Mouse (Mus musculus) liver, embryonic 14.5 days (tissue): Measurements from ENCODE around the gene Gm45337. TPM values are rescaled to one million over a fixed set of nuclear protein-coding genes. Genes with fewer than 3 reads are reported as not detected.

Source experiments
- ATAC-seq: fragments of 200-750 bp; cut with Nextera tagmentation; 2 replicates; pipeline ENCODE4 v1.8.0; 2017; ENCODE audit warnings: moderate number of reproducible peaks, mild to moderate bottlenecking, moderate library complexity; ENCODE audit not compliant: insufficient read depth
- DNase-seq, 3 experiments: peaks; one replicate each; pipeline ENCODE4 v3.0.0-alpha.2; 2012 to 2013; ENCODE audit warnings: low read depth in 3 of 3, low spot score in 3 of 3
- H3K27ac ChIP-seq: fragments of 300-500 bp; sonication (generic); 2 replicates; pipeline ENCODE4 v1.5.1; 2014; ENCODE audit warnings: moderate library complexity, mild to moderate bottlenecking, control low read depth, inconsistent platforms
- H3K27me3 ChIP-seq: fragments of 300-500 bp; sonication (generic); 2 replicates; pipeline ENCODE4 v1.6.1; 2014; ENCODE audit warnings: mild to moderate bottlenecking, low read length, moderate library complexity; ENCODE audit not compliant: control insufficient read depth, insufficient read depth
- H3K36me3 ChIP-seq: fragments of 300-500 bp; sonication (generic); replicated peaks from 2 replicates; pipeline ENCODE4 v1.6.1; 2014; ENCODE audit warnings: low read depth; ENCODE audit not compliant: control insufficient read depth, insufficient read depth
- H3K4me1 ChIP-seq, 2 experiments: fragments of 200-500 bp in 1 of 2; fragments of 300-500 bp in 1 of 2; sonication (generic) in 1 of 2; replicated peaks; 2 replicates each; pipeline ENCODE4 v1.6.1; 2012 to 2014; ENCODE audit warnings: antibody characterized with exemption in 1 of 2, inconsistent platforms in 1 of 2, low read length in 1 of 2; ENCODE audit not compliant: control insufficient read depth in 2 of 2, insufficient read depth in 2 of 2
- H3K4me2 ChIP-seq: fragments of 300-500 bp; sonication (generic); 2 replicates; pipeline ENCODE4 v1.6.1; 2014; ENCODE audit warnings: low read depth, mild to moderate bottlenecking, control low read depth, moderate library complexity
- H3K4me3 ChIP-seq, 2 experiments: fragments of 200-500 bp in 1 of 2; fragments of 300-500 bp in 1 of 2; sonication (generic) in 1 of 2; 2 replicates each; pipeline ENCODE4 v1.5.1; 2012 to 2014; ENCODE audit warnings: low read depth in 2 of 2, low read length in 2 of 2, mild to moderate bottlenecking in 2 of 2, control low read depth in 1 of 2, inconsistent platforms in 1 of 2, moderate library complexity in 1 of 2; ENCODE audit not compliant: insufficient read depth in 1 of 2
- H3K9ac ChIP-seq: fragments of 300-500 bp; sonication (generic); replicated peaks from 2 replicates; pipeline ENCODE4 v1.6.1; 2014; ENCODE audit warnings: mild to moderate bottlenecking, control low read depth, moderate library complexity
- H3K9me3 ChIP-seq: fragments of 300-500 bp; sonication (generic); 2 replicates; pipeline ENCODE4 v1.6.1; 2016; ENCODE audit warnings: low read length, mixed read lengths; ENCODE audit not compliant: control insufficient read depth
- CTCF ChIP-seq: IDR thresholded peaks from 2 replicates; pipeline ENCODE4 v1.5.1; 2016; ENCODE audit warnings: antibody characterized with exemption, low read depth, control low read depth
- EP300 ChIP-seq: IDR thresholded peaks from 2 replicates; pipeline ENCODE4 v1.6.1; 2016; ENCODE audit warnings: antibody characterized with exemption, low read depth
- WGBS: fragments of 180-500 bp; shearing (Covaris S2); extraction: QIAGEN DNeasy Blood & Tissue Kit; methylation state at CpG from one replicate; pipeline ENCODE4 v1.1.7; 2014; ENCODE audit not compliant: insufficient replicate concordance; 5-methylcytosine and 5-hydroxymethylcytosine counted together
- polyA plus RNA-seq, 2 experiments: library from polyadenylated mRNA; depleted of rRNA in 1 of 2; stranded (reverse) in 1 of 2; unstranded in 1 of 2; fragments of >200 nt; fragmentation: Nextera tagmentation in 1 of 2; extraction: Ambion mirVana in 1 of 2; gene quantifications; 2 replicates each; pipeline versions ENCODE4 v1.2.1 to v1.2.3; 2012 to 2014

Gene Gm45337
- polyA plus RNA-seq, 2 experiments, result not detected

GRCm38 (mm10) chr7:142097776-142098175 is 46.6 kb downstream of the Gm45337 start:
- no peaks in the 10 kb centered on the region for H3K36me3 ChIP-seq
- DNase-seq (peak in 2 of 3 experiments; percentile 63 to 64), ATAC-seq (peak; percentile 24; the same call in 1 of the 2 replicates)
- no peak overlapping the region for H3K4me2 ChIP-seq
- peaks cover 14 to 18% of the 10 kb centered on the region in 2 experiments for H3K4me1 ChIP-seq
- H3K4me3 ChIP-seq, result no peak overlapping the region
- TF ChIP-seq CTCF (peak; percentile 99), EP300 (no peak)
- peaks cover 42% of the 10 kb centered on the region for H3K27me3 ChIP-seq
- H3K9me3 ChIP-seq, result no peaks in the 10 kb centered on the region
- H3K9ac ChIP-seq, result no peak overlapping the region
- no peak overlapping the region for H3K27ac ChIP-seq
- WGBS, result 10% methylated on average over 9 of the region's 9 CpGs

GRCm38 (mm10) chr7:142096701-142097100 is 47.7 kb downstream of the Gm45337 start:
- DNase-seq (no peak), ATAC-seq (no peak)
- H3K9me3 ChIP-seq, result no peaks in the 10 kb centered on the region
- TF ChIP-seq EP300, result no peak
- TF ChIP-seq CTCF, result no peak
- H3K4me1 ChIP-seq, result peaks cover 22 to 23% of the 10 kb centered on the region in 2 experiments
- H3K9ac ChIP-seq, result no peak overlapping the region
- no peaks in the 10 kb centered on the region for H3K36me3 ChIP-seq
- no peak overlapping the region for H3K4me2 ChIP-seq
- H3K4me3 ChIP-seq, result no peak overlapping the region
- H3K27me3 ChIP-seq, result peaks cover 46% of the 10 kb centered on the region
- no peak overlapping the region for H3K27ac ChIP-seq
- 55% methylated on average over 4 of the region's 4 CpGs for WGBS

- Histone ChIP-seq H3K4me1 (peaks cover 22 to 33% of the 10 kb centered on the region in 2 experiments), H3K9me3 (no peaks in the 10 kb centered on the region), H3K9ac (peak within 1 kb of the TSS; percentile 98), H3K4me3 (peak within 1 kb of the TSS; percentile 79 to 80), H3K4me2 (peak within 1 kb of the TSS; percentile 89), H3K27me3 (peaks cover 46% of the 10 kb centered on the region), H3K36me3 (no peaks in the 10 kb centered on the region), H3K27ac (peak within 1 kb of the TSS; percentile 72)
- ATAC-seq, result peak; percentile 86
- TF ChIP-seq EP300, result no peak
- peak; percentile 64 for TF ChIP-seq CTCF
- DNase-seq, result peak; percentile 81 to 87 (median 82)
- 1% methylated on average over 63 of the region's 63 CpGs for WGBS
These were observed 49.0 kb downstream of the Gm45337 start, which contains the start of gene Dusp8 for GRCm38 (mm10) chr7:142095183-142095931. TSS of gene Dusp8 (minus strand) at chr7:142095843.

GRCm38 (mm10) chr7:142094301-142095143 is 49.9 kb downstream of the Gm45337 start:
- Histone ChIP-seq H3K27me3 (peaks cover 46% of the 10 kb centered on the region), H3K4me2 (peak overlapping the region; percentile 89), H3K4me1 (peaks cover 28 to 41% of the 10 kb centered on the region in 2 experiments), H3K36me3 (no peaks in the 10 kb centered on the region), H3K4me3 (peak overlapping the region; percentile 79 to 80), H3K9me3 (no peaks in the 10 kb centered on the region), H3K9ac (peak overlapping the region; percentile 98), H3K27ac (peak overlapping the region; percentile 72)
- DNase-seq (no peak), ATAC-seq (peak; percentile 72)
- TF ChIP-seq CTCF (no peak; the same call in 1 of the 2 replicates), EP300 (no peak)
- under 1% methylated on average over 84 of the region's 89 CpGs for WGBS
